Mouse (Mus musculus) cerebellum, adult 2 months (tissue): ENCODE measurements around the gene Zup1.

Experiments used
- CTCF ChIP-seq: fragments of 200-500 bp; IDR thresholded peaks from 2 replicates; pipeline ENCODE4 v1.5.1; 2011; ENCODE audit warnings: low read depth, mild to moderate bottlenecking, control low read depth, low read length, moderate library complexity, borderline replicate concordance; ENCODE audit not compliant: insufficient read depth
- POLR2A ChIP-seq: fragments of 200-500 bp; IDR thresholded peaks from 2 replicates; pipeline ENCODE4 v1.6.1; 2011; ENCODE audit warnings: low read length, control low read depth, borderline replicate concordance; ENCODE audit not compliant: insufficient read depth

DNA sequence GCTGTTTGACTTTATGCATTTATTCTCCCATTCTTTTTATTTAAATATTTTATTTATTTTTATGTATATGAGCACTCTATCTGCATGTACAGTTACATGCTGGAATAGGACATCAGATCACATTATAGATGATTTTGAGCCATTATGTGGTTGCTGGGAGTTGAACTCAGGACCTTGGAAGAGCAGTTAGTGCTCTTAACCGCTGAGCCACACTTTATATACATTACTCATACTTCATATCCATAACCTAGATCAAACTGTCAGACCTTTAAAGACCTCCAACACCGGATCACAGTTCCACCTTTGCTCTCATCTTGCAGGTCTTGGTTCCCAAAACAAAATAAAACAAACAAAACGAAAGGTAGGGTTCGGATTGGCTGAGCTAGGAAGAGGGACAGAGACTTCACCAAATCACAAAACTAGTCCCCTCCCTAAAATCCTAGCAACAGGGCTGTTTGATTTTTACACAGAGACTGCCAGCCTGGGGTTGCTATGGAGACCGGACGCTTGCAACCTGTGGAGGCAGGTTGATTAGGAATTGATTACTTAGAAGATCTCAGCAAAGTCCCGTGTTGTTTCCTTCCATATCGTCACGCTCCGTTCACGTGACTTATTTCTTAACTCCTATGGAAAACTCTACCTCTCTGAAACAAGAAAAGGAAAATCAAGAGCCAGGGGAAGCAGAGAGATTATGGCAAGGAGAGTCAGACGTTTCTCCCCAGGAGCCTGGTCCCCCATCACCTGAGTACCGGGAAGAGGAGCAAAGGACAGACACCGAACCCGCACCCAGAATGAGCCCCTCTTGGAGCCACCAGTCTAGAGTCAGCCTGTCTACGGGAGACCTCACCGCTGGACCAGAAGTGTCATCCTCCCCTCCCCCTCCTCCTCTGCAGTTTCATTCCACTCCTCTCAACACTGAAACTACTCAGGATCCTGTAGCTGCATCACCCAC, 46.3 kb downstream of the Zup1 start, which contains the start of gene Rsph4a:
- no peak for TF ChIP-seq CTCF
- no peak for TF ChIP-seq POLR2A
